Mouse (Mus musculus): ENCODE measurements around the gene Chchd3.

- no peak for TF ChIP-seq KAT2A (conservative IDR thresholded peaks at IDR 0.05; ENCODE audit: low read depth, low read length)
- no peak for TF ChIP-seq EP300 (IDR thresholded peaks at IDR 0.05; ENCODE audit: low read depth in 1 of 2, low read length in 2 of 2)
- no peak for TF ChIP-seq POLR2A (IDR thresholded peaks at IDR 0.05; ENCODE audit: control insufficient read depth in 1 of 2, insufficient read depth in 1 of 2, low read depth in 1 of 2, low read length in 2 of 2, poor library complexity in 1 of 2)
- TF ChIP-seq CTCF (IDR thresholded peaks at IDR 0.05 in 2 of 3, conservative IDR thresholded peaks at IDR 0.05 in 1 of 3; ENCODE audit: control insufficient read depth in 1 of 3, insufficient read depth in 1 of 3, low read depth in 2 of 3, low read length in 3 of 3, poor library complexity in 1 of 3, severe bottlenecking in 1 of 3): no peak
- no peak for TF ChIP-seq MYB (IDR thresholded peaks at IDR 0.05; ENCODE audit: low read depth, low read length)
- no peak for TF ChIP-seq ZKSCAN1 (IDR thresholded peaks at IDR 0.05; ENCODE audit: low read depth, low read length)
- TF ChIP-seq NRF1 (IDR thresholded peaks at IDR 0.05; ENCODE audit: insufficient read depth, low read depth, low read length, poor library complexity, severe bottlenecking): no peak
- no peak for TF ChIP-seq TBP (IDR thresholded peaks at IDR 0.05; ENCODE audit: low read depth, low read length)
- TF ChIP-seq POLR2AphosphoS2 (IDR thresholded peaks at IDR 0.05; ENCODE audit: low read length): no peak
- TF ChIP-seq ZC3H11A (IDR thresholded peaks at IDR 0.05; ENCODE audit: low read depth, low read length): no peak
- TF ChIP-seq HCFC1 (IDR thresholded peaks at IDR 0.05; ENCODE audit: low read depth, low read length): no peak
- TF ChIP-seq RCOR1 (IDR thresholded peaks at IDR 0.05; ENCODE audit: low read depth, low read length): no peak
- no peak for TF ChIP-seq JUND (IDR thresholded peaks at IDR 0.05; ENCODE audit: low read depth, low read length)
Measured at GRCm38 (mm10) chr6:33043480-33043879, 16.6 kb downstream of the Chchd3 start.
